Mouse (Mus musculus): Measurements from ENCODE around the gene Slc35f6. TPM values are rescaled to one million over a fixed set of nuclear protein-coding genes. Genes with fewer than 3 reads are reported as not detected.
A peak's percentile ranks its signal among the peaks of the same experiment; 100 is the strongest.

Slc35f6 gene
- polyA plus RNA-seq, 1 experiment from 2014 or later, result 28.8 TPM

DNA sequence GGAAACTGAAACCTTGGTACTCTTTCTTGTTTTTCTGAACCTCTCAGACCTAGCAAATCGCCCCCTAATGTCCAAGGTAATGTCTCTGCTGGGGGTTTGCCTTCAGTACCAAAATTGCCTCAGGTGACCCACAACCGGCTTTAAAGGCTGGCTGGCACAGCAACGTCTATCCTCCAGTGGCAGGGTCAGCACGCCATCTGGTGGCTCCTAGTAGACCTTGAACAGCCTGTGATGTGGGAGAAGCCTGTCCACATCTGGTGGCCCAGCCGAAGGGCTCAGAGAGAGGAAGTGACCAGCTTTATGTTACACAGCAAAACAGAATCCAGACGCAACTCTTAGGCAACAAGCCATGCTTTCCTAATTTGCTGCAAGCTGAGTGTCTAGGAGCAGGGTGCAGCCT, 9.7 kb upstream of the Slc35f6 start:
- no peaks in the 10 kb centered on the region for H3K4me1 ChIP-seq (replicated peaks; ENCODE audit: control insufficient read depth, insufficient read depth, low read length)
- DNase-seq (ENCODE audit: low spot score) (peak; percentile 77), ATAC-seq (ENCODE audit: low FRiP score) (no peak)
- H3K4me3 ChIP-seq (ENCODE audit: low read depth, low read length), result no peak overlapping the region
- H3K9ac ChIP-seq (ENCODE audit: low read depth, low read length), result no peak overlapping the region
- H3K4me2 ChIP-seq (replicated peaks; ENCODE audit: low read depth, low read length), result no peak overlapping the region
- no peak overlapping the region for H3K27ac ChIP-seq (ENCODE audit: low read depth, low read length)
- 0 out of 2 replicates have a peak, but pooled peaks cover 2% of the 10 kb centered on the region for H3K27me3 ChIP-seq (ENCODE audit: control insufficient read depth, insufficient read depth, low read length)
- H3K9me3 ChIP-seq (ENCODE audit: control insufficient read depth, low read length), result no peaks in the 10 kb centered on the region
- WGBS, result 5% methylated on average over 6 of the region's 6 CpGs
- no peaks in the 10 kb centered on the region for H3K36me3 ChIP-seq (ENCODE audit: control insufficient read depth, insufficient read depth, low read length)

DNA sequence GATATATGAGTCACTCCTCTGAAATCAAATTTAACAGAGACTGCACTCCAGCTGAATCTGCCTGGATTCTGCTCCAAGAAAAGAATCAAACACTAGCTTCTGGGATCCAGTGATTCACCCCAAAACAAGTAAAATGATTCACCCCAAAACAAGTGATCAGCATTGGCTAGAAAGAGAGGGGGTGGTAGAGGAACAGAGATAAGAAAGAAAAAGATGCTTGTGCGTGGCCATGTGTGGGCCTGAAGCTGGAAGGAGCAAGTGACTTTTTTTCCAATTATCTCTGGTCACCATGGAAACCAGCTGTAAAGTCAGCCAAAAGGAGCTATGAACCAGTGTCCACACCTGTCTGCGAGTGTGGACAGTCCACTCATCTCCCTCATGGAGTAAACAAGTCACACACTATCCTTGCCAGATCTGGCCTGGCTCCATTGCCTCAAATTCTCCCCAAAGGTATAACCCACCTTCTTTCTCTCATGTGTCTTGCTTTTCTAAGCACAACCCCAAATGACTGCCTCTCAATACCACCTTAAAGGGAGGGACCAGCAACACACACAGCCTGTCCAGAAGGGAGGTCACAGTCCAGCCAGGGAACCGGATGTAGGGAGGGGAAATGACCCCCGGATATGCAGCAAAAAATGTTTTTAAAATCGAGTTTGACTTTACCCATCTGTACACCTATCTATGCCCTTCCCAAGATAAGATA, 4.1 kb upstream of the Slc35f6 start:
- Histone ChIP-seq H3K4me3 (ENCODE audit: low read depth, low read length) (no peak overlapping the region), H3K36me3 (ENCODE audit: control insufficient read depth, insufficient read depth, low read length) (no peaks in the 10 kb centered on the region), H3K9me3 (ENCODE audit: control insufficient read depth, low read length) (no peaks in the 10 kb centered on the region), H3K27ac (ENCODE audit: low read depth, low read length) (no peak overlapping the region), H3K4me1 (replicated peaks; ENCODE audit: control insufficient read depth, insufficient read depth, low read length) (peaks cover 5% of the 10 kb centered on the region; the same call in 1 of the 2 replicates), H3K9ac (ENCODE audit: low read depth, low read length) (no peak overlapping the region), H3K4me2 (replicated peaks; ENCODE audit: low read depth, low read length) (no peak overlapping the region), H3K27me3 (ENCODE audit: control insufficient read depth, insufficient read depth, low read length) (no peaks in the 10 kb centered on the region)
- DNase-seq (ENCODE audit: low spot score) (no peak), ATAC-seq (ENCODE audit: low FRiP score) (no peak)
- 68% methylated on average over 5 of the region's 5 CpGs for WGBS

DNA sequence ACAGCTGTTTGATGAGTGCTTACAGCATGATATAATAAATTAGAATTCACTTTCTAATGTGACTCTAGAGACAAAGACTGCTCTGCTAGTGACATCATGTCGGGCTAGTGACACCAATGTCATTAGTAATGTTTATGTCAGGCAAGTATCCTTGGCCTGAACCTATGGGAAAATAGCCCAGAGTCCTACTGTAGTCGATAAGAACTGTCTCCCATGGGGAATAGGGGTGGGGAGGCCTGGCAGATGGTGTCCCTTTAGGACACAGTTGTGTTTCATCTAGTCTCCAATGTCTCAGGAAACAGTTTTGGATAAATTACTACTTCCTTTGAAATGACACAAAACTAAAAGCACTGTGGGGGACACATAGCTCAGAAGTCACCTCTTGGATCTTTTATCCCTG, 1.7 kb upstream of the Slc35f6 start:
- Histone ChIP-seq H3K4me2 (replicated peaks; ENCODE audit: low read depth, low read length) (no peak overlapping the region), H3K4me3 (ENCODE audit: low read depth, low read length) (no peak overlapping the region), H3K4me1 (replicated peaks; ENCODE audit: control insufficient read depth, insufficient read depth, low read length) (peaks cover 6% of the 10 kb centered on the region; the same call in 1 of the 2 replicates), H3K36me3 (ENCODE audit: control insufficient read depth, insufficient read depth, low read length) (no peaks in the 10 kb centered on the region), H3K27me3 (ENCODE audit: control insufficient read depth, insufficient read depth, low read length) (no peaks in the 10 kb centered on the region), H3K27ac (ENCODE audit: low read depth, low read length) (no peak overlapping the region), H3K9ac (ENCODE audit: low read depth, low read length) (no peak overlapping the region), H3K9me3 (ENCODE audit: control insufficient read depth, low read length) (no peaks in the 10 kb centered on the region)
- no peak for DNase-seq (ENCODE audit: low spot score)
- WGBS, result 75% methylated on average over 2 of the region's 2 CpGs
- ATAC-seq (ENCODE audit: low FRiP score), result no peak

DNA sequence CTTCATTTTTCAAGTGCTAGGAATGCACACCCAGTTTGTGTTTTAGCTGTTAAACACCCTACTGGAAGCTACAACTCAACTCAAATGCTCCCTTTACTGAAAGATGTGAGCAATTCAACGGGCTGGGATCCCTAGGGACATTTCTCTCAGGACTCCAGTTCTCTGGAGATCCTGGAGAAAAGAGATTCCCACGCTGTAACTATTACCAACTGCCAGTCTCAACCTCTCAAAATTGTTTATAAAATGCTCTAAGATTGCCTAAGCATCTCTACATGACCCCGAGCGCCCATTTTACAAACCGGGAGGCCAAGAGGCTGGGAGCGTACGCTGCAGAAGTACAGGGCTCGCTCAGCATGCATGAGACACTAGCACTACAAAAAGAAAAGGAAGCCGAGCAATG, 337 bp upstream of the Slc35f6 start:
- 21% methylated on average over 9 of the region's 9 CpGs for WGBS
- H3K9ac ChIP-seq (ENCODE audit: low read depth, low read length), result peak overlapping the region; percentile 83
- DNase-seq (ENCODE audit: low spot score) (no peak), ATAC-seq (ENCODE audit: low FRiP score) (no peak)
- no peaks in the 10 kb centered on the region for H3K36me3 ChIP-seq (ENCODE audit: control insufficient read depth, insufficient read depth, low read length)
- H3K4me1 ChIP-seq (replicated peaks; ENCODE audit: control insufficient read depth, insufficient read depth, low read length), result peaks cover 6% of the 10 kb centered on the region; the same call in 1 of the 2 replicates
- H3K27me3 ChIP-seq (ENCODE audit: control insufficient read depth, insufficient read depth, low read length), result no peaks in the 10 kb centered on the region
- no peaks in the 10 kb centered on the region for H3K9me3 ChIP-seq (ENCODE audit: control insufficient read depth, low read length)
- peak overlapping the region; percentile 84 for H3K4me2 ChIP-seq (replicated peaks; ENCODE audit: low read depth, low read length)
- H3K4me3 ChIP-seq (ENCODE audit: low read depth, low read length), result peak overlapping the region; percentile 83
- H3K27ac ChIP-seq (ENCODE audit: low read depth, low read length), result peak overlapping the region; percentile 59; the same call in 1 of the 2 replicates

DNA sequence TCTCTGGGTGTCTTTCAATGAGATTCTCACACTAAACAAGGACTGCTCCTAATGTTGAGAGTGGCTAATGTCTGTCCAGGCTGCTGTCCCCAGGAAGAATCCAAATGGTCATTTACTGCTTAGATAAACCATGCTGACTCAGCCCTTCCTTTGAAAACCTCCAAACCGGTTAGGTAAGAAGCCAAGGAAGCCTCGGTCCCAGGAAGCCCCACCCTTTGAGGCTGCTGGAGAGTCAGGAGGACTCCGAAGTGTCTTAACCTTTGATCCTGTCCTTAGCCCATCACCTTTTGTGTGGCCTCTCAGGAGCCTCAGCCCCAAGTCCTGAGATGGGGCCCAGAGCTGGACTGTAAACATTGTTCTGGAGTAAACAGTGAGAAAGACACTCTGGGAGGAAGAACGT, 1.8 kb downstream of the Slc35f6 start:
- DNase-seq (ENCODE audit: low spot score), result no peak
- ATAC-seq (ENCODE audit: low FRiP score), result no peak
- H3K4me2 ChIP-seq (replicated peaks; ENCODE audit: low read depth, low read length), result no peak overlapping the region
- no peaks in the 10 kb centered on the region for H3K27me3 ChIP-seq (ENCODE audit: control insufficient read depth, insufficient read depth, low read length)
- WGBS, result 77% methylated on average over 4 of the region's 4 CpGs
- H3K36me3 ChIP-seq (ENCODE audit: control insufficient read depth, insufficient read depth, low read length), result no peaks in the 10 kb centered on the region
- peaks cover 6% of the 10 kb centered on the region; the same call in 1 of the 2 replicates for H3K4me1 ChIP-seq (replicated peaks; ENCODE audit: control insufficient read depth, insufficient read depth, low read length)
- no peaks in the 10 kb centered on the region for H3K9me3 ChIP-seq (ENCODE audit: control insufficient read depth, low read length)
- no peak overlapping the region for H3K9ac ChIP-seq (ENCODE audit: low read depth, low read length)
- no peak overlapping the region for H3K4me3 ChIP-seq (ENCODE audit: low read depth, low read length)
- H3K27ac ChIP-seq (ENCODE audit: low read depth, low read length), result no peak overlapping the region

DNA sequence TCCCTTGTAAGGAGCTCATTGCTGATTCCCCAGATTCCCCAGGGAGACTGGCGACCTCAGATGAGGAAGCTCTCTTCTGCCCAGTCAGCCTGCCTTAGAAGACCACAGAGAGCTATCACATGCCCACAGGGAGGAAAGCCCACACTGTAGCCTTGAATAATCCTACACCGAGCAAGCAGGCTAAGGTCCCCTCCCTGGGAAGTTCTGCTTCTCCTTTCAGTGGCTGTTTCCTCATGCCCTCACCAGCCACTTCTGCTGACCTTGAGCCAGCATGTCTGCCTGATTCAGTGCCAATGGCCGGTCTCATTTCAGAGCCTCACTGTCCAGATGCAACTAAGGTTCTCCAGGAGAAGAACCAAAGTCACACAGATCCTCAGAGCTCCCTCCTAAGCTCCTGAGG, 3.0 kb downstream of the Slc35f6 start:
- Histone ChIP-seq H3K27ac (ENCODE audit: low read depth, low read length) (no peak overlapping the region), H3K27me3 (ENCODE audit: control insufficient read depth, insufficient read depth, low read length) (no peaks in the 10 kb centered on the region), H3K4me2 (replicated peaks; ENCODE audit: low read depth, low read length) (no peak overlapping the region), H3K4me3 (ENCODE audit: low read depth, low read length) (no peak overlapping the region), H3K9ac (ENCODE audit: low read depth, low read length) (no peak overlapping the region), H3K9me3 (ENCODE audit: control insufficient read depth, low read length) (no peaks in the 10 kb centered on the region), H3K36me3 (ENCODE audit: control insufficient read depth, insufficient read depth, low read length) (no peaks in the 10 kb centered on the region), H3K4me1 (replicated peaks; ENCODE audit: control insufficient read depth, insufficient read depth, low read length) (peaks cover 6% of the 10 kb centered on the region; the same call in 1 of the 2 replicates)
- DNase-seq (ENCODE audit: low spot score), result no peak
- ATAC-seq (ENCODE audit: low FRiP score), result no peak
- WGBS, result 79% methylated on average over 3 of the region's 3 CpGs

DNA sequence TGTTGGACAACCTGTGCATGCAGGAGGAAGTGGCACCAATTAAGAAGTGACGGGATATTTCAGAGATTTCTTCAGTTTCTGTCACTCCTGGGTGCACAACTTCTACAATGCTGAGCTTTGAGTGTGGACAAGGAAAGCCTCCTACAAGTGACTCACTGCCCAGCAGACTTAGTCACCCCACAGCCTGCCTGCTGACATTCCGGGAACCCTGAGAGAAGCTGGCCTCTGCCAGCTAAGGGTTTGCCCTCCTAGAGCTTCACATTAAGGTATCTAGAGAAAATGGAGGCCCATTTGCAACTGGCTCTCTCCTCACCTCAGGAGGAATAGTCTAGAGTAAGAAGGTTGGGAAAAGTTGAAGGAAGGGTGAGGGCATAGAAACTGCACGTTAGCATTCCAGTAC, 3.8 kb downstream of the Slc35f6 start:
- Histone ChIP-seq H3K36me3 (ENCODE audit: control insufficient read depth, insufficient read depth, low read length) (no peaks in the 10 kb centered on the region), H3K9ac (ENCODE audit: low read depth, low read length) (no peak overlapping the region), H3K27ac (ENCODE audit: low read depth, low read length) (no peak overlapping the region), H3K9me3 (ENCODE audit: control insufficient read depth, low read length) (no peaks in the 10 kb centered on the region), H3K4me1 (replicated peaks; ENCODE audit: control insufficient read depth, insufficient read depth, low read length) (peaks cover 6% of the 10 kb centered on the region; the same call in 1 of the 2 replicates), H3K4me3 (ENCODE audit: low read depth, low read length) (no peak overlapping the region), H3K27me3 (ENCODE audit: control insufficient read depth, insufficient read depth, low read length) (no peaks in the 10 kb centered on the region), H3K4me2 (replicated peaks; ENCODE audit: low read depth, low read length) (no peak overlapping the region)
- no peak for DNase-seq (ENCODE audit: low spot score)
- WGBS, result 90% methylated on average over 3 of the region's 3 CpGs
- no peak for ATAC-seq (ENCODE audit: low FRiP score)

DNA sequence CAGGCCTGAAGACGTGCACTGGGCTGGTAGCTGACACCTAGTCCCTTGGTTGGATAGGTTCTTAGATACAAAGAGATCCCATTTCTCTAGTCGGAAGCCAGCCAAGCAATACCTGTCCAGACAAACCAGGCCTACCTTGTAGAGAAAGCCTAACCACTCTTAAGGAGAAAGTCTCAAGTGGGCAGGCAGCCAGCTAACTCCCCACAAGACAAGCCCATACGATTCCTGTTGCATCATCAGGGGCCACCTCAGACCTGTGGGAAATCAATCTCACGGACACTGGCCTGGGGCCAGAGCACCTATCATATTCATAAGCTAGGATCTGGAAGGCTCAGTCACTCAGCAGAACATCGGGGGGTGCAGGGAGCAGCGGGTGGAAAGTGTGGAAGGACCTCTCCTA, 5.5 kb downstream of the Slc35f6 start:
- H3K9ac ChIP-seq (ENCODE audit: low read depth, low read length), result no peak overlapping the region
- no peak for DNase-seq (ENCODE audit: low spot score)
- H3K9me3 ChIP-seq (ENCODE audit: control insufficient read depth, low read length), result no peaks in the 10 kb centered on the region
- no peaks in the 10 kb centered on the region for H3K36me3 ChIP-seq (ENCODE audit: control insufficient read depth, insufficient read depth, low read length)
- H3K4me3 ChIP-seq (ENCODE audit: low read depth, low read length), result no peak overlapping the region
- WGBS, result 88% methylated on average over 6 of the region's 6 CpGs
- H3K27ac ChIP-seq (ENCODE audit: low read depth, low read length), result no peak overlapping the region
- ATAC-seq (ENCODE audit: low FRiP score), result no peak
- no peak overlapping the region for H3K4me2 ChIP-seq (replicated peaks; ENCODE audit: low read depth, low read length)
- H3K4me1 ChIP-seq (replicated peaks; ENCODE audit: control insufficient read depth, insufficient read depth, low read length), result peaks cover 5% of the 10 kb centered on the region; the same call in 1 of the 2 replicates
- H3K27me3 ChIP-seq (ENCODE audit: control insufficient read depth, insufficient read depth, low read length), result no peaks in the 10 kb centered on the region

DNA sequence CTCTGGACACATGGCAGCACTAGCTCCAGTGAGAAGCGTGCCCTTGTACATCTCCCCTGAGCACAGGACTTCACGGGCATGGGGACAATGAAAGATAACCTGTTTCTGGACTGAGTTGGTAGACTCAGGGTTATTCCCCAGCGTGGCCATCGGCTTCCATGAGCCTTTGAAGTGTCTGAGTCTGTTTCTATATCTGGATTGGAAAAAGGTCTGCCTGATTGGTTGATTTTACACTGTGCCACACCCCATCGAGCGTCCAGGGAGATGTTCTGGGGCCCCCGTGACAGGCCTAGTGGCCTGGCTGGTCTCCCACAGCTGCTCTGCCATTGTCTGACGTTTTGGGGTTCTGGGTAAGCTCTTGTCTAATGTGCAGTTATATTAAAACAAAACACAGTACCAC, 7.3 kb downstream of the Slc35f6 start:
- H3K9me3 ChIP-seq (ENCODE audit: control insufficient read depth, low read length), result no peaks in the 10 kb centered on the region
- no peaks in the 10 kb centered on the region for H3K36me3 ChIP-seq (ENCODE audit: control insufficient read depth, insufficient read depth, low read length)
- WGBS, result 85% methylated on average over 8 of the region's 8 CpGs
- no peaks in the 10 kb centered on the region for H3K27me3 ChIP-seq (ENCODE audit: control insufficient read depth, insufficient read depth, low read length)
- no peak overlapping the region for H3K27ac ChIP-seq (ENCODE audit: low read depth, low read length)
- H3K9ac ChIP-seq (ENCODE audit: low read depth, low read length), result no peak overlapping the region
- H3K4me1 ChIP-seq (replicated peaks; ENCODE audit: control insufficient read depth, insufficient read depth, low read length), result no peaks in the 10 kb centered on the region
- no peak overlapping the region for H3K4me2 ChIP-seq (replicated peaks; ENCODE audit: low read depth, low read length)
- ATAC-seq (ENCODE audit: low FRiP score), result no peak
- no peak overlapping the region for H3K4me3 ChIP-seq (ENCODE audit: low read depth, low read length)
- no peak for DNase-seq (ENCODE audit: low spot score)

All from hindbrain, embryonic 11.5 days (tissue).